Mouse (Mus musculus): ENCODE results near the gene Col13a1.

Gene Col13a1

DNA sequence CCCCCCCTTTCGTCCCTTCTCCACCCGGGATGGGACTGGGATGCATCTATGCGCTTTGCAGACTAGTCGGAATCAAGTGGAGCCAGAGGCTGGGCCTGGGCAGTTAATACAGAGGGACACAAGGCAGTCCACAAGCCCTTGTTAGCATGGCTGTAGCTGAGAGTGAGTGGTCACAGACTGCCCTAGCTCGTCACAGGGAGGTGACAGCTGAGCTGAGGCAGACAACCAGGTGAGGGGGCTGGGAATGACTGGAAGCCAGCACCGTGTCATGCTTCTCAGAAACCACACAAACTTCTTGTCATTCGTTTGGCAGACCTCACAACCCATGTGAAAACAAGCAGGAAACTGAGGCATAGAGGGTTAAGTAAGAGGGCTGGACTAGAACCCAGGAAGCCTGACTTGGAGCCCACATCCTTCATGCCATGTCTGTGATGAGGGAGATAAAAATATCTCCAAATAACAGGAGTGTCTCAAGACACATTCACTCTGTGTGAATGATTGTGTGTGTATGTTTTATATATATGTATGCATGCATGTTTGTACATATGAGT, 10.8 kb downstream of the Col13a1 start:
- ATAC-seq (ENCODE audit: low TSS enrichment) = no peak

DNA sequence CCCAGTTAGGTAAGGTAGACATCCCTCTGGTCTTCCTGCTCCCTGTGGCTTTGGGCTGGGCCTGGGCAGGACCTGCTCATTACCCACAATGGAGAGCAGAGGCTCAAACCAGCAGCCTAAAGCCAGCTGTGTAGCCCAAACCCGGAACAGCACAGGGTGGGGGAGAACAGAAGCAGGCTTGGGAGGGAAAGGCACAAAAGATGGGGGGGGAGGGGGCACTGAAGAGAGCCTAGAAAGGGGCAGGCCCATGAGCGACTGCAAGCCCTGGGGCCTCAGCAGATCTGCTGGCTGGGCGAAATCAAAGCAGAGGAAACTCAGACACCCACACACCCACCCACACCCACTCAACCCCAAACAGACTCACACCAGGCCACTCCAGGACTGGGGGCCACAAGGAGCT, 11.7 kb downstream of the Col13a1 start:
- ATAC-seq (ENCODE audit: low TSS enrichment) = no peak

DNA sequence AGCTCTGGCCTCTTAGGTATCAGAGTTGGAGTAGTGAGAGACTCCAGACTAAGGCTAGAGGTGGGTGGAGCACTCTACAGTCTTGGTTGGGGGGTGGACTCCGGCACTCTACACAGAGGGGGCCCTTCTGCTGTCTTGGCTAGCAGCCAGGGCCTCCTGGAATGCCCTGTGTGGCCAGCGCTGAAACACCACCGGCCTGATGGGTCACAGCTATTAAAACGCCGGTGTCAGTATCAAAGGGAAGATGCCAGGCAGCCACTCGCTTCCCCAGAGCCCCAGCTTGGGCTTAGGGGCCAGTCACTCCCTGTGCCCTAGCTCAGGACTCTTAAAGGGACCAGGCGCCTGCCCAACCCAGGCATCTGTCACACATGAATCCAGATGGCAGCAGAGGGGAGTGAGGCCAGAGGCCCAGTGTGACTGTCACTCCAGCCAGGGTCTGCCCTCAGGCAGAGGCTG, 13.5 kb downstream of the Col13a1 start:
- no peak for ATAC-seq (ENCODE audit: low TSS enrichment)

DNA sequence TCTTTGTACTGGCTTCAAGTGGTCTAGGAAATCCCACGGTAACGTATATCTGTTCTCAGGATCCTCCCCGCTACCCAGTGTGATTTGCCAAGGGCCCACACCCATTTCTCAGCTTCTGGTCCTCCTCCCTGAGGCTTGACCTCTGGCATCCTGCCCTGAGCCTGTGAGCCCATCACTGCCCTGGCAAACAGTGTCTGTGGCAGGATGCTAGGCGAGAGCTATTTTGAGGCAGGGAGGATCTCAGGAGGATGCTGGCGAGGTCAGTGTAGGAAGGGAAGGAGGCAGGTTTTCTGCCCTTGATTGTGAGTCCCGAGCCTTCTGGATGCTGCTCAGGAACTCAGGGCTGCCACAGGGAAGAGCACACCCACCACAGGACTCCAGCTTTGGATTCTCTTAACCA, 22.2 kb downstream of the Col13a1 start:
- ATAC-seq (ENCODE audit: low TSS enrichment) = no peak

DNA sequence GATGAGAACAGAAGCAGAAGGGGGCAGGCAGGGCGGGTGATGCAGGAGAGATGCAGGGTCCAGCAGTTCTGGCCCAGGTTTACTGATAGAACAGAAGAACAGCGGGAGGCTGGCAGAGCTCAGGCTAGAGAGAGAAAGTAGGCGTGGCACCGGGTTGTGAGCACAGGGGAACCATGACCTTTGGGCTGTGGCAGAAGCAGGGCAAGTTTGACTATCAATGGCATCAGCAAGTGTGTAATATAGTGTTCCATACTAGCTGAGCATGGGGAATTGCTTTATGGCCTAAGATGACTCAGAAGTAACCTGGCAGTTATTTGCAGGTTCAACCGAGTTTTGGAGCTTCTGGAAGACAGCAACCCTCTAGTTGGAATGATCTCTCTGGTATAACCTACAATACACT, 25.0 kb downstream of the Col13a1 start:
- no peak for ATAC-seq (ENCODE audit: low TSS enrichment)

DNA sequence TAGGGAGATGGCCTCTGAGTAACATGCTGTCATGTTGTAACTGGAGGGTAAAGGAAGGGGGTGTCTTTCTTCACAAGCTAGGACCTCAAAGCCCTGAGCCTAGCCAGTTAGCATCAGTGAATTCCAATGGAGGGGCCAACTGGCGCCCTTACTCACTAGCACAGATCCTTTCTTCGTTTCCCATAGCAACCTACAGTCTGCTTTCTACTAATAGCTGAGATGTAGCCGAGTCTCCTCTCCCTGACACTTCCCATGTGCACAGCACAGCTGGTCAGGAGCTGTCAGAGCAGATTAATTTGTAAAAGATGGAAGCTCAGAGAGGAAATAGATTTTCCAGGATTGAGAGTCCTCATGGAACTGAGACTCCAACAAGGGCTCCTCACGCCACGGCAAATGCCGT, 29.4 kb downstream of the Col13a1 start:
- ATAC-seq (ENCODE audit: low TSS enrichment) = peak; percentile 52

DNA sequence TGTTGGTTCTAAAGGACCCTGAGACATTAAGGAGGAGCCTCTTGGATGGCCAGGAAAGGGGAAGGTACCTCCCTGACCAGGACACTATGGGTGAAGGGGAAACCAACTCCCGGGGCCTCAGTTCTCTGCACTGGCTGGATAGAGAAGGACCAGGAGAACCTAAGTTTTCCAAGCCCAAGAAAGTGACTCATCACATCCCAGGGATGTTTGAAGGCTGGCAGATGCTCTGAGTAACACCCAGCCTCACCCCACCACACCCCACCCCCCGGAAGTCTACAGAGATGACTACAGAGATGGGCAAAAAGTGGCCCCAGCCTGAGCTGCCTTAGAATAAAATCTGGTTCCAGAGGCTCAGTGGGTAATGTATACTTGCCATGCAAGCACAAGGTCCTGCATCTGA, 34.5 kb downstream of the Col13a1 start:
- ATAC-seq (ENCODE audit: low TSS enrichment) = peak; percentile 50; the same call in 1 of the 2 replicates

DNA sequence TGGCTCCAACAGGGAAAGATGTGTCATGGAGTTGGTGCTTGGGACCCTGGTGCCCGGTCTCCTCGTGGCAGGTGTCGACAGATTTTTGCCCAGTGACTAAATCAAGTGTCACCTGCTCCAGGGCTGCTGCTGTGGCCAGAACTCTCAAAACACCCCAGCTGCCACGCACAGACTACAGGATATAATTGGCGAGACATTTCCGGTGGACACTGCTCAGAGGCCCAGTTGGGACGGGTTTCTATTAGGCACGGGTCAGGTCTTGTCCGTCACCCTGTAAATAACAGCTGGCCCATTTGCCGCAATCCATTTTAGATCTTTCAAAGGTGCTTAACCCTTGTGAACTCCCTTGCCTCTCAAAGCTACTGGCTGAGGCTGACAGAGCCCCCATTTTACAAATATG, 35.4 kb downstream of the Col13a1 start:
- no peak for ATAC-seq (ENCODE audit: low TSS enrichment)

DNA sequence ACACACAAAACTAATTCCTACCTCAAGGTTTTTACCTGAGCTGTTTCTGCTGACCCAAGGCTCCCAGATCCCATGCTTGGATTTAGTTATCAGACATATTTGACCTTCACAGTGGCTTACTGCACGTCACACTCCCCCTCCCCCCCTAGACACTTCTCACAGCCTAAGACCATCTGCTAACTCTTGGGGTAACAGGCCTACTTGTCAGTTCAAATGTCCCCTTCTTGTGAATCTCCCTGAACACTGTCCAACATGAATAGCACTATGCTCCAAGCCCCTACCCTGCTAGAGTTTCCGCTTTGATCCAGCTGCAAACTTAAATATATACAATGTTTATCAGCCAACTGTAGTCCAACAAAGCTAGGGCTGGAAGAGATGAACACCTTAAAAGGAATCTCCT, 36.2 kb downstream of the Col13a1 start:
- ATAC-seq (ENCODE audit: low TSS enrichment) = no peak

DNA sequence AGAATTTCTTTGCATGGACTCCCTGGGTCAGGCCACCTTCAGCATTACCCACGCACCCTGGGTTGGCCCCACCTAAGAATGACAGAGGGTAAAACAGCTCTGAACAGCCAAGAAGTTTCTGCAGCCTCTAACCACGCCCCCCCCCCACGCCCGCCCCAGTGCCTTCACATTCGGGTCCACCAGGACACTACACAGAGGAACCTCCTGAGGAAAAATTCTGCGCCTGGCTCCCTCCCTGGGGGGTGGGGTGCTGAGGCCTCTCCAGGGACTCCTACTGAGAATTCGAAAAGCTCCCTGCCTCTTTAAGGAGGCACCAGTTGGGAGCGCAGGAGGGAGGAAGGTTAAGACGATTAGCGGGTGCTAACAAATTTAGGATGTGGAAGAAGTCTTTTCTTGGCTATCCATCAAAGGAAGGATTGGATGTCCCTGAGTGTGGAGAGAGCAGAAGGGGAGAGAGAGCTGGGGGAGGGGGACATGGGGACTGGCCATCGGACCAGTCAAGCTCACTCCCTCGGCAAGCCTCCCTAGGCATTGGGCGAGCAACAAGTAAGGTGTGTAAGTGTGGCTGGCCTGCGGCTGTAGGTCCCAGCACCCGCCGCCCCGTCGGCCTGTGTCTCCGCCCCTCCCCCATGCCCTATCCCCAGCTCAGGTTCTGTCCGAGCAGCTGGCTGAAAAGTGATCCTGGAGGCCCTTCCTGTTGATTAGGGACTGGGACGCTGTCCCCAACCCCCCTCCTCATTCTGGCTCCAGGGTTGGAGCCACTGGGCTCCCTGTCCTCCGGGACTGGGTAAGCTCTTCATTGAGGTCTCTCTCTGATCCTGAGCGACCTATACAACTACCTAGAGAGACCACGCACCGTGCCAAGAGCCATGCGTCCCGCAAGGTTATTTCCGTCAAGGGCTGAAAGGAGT, 42.4 kb downstream of the Col13a1 start:
- no peak for ATAC-seq (ENCODE audit: low TSS enrichment)

DNA sequence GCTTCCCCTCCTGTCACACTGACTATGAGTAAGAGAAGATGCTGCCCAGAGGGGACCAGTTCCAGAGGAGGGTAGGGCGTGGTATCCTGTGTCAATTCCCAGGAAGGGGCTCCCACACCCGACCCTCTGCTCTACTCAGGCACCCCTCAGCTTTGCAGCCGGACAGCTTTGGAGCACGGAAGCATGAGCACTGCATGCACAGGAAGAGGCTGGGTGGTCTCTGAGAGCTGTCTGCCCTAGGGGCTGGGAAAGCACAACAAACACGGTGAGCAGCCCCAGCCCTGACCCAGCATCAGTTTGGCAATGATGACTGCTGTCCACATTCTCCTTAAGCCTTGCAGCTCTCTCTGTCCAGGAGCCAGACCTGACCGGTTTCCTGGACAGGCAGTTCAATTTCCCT, 47.2 kb downstream of the Col13a1 start:
- ATAC-seq (ENCODE audit: low TSS enrichment) = no peak

DNA sequence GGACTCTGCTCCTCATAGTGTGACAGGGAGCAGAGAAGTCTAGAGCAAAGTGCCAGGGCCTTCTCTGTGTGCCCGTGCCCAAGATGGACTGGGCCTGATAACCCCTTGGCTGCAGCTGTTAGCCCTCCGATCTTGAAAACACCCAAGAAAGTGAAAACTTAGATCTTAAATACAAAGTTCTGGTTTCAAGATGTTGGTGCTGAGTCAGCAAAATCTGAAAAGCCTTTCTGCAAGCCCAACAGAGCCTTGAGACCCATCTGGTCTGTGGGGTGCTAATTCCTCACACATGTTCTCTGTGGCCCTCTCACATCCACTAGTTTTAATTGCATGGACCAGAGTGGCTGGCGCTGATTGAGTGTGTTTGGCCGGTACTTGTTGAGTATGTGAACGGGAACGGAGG, 49.0 kb downstream of the Col13a1 start:
- no peak for ATAC-seq (ENCODE audit: low TSS enrichment)

DNA sequence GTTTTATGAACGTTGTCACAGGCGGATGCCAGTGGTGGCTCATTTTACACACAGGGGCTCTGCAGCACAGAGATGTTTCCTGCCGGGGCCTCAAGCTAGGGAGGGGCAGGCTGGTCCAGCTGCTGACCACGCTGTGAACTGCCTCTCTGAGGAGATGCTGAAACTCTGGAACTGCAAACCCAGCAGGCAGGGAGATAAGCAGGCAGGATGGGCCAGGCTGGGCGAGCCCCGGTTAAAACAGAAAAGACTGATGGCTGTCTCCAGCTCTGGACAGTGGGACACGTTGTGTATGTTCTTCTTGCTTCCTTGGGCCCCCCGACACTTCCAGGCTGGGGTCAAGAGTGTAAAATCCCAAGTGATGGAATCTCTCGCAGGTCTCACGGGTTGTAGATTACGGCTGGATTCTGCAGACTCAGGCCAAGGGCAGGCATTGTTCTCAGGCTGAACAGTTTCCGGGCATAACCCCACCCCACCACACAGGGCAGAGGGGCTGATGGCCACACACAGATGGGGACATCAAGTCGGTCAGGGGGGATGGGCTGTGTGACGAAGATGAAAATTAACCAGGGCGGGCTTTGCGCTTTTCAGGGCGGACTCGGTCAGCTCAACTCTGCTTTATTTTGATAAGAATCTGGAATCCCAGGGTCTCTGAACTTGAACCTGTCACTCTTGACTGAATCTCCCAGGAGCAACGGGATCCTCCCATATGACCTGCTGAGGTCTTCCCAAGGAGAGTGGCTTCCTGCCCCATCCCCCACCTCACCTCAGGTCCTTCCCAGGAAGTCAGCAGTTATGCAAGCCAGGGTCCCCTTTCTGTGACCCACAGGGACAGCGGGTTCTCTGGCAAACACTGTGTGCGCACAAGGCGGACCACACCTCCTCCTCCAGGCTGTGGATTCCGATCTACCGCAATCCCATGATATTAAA, 49.9 kb downstream of the Col13a1 start:
- no peak for ATAC-seq (ENCODE audit: low TSS enrichment)

DNA sequence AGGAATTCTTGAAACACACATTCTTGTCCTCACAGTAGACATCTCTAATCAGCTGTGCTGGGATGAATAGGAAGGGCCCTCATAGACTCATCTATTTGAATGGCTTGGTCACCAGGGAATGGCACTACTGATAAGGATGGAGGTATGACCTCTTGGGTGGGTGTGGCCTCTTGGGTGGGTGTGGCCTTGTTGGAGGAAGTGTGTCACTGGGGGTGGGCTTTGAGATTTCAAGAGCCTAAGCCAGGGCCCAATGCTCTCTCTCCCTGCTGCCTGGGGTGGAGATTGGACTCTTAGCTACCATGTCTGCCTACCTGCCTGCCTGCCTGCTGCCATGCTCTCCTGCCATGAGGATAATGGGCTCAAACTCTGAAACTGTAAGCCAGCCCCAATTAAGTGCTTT, 53.2 kb downstream of the Col13a1 start:
- ATAC-seq (ENCODE audit: low TSS enrichment) = no peak

DNA sequence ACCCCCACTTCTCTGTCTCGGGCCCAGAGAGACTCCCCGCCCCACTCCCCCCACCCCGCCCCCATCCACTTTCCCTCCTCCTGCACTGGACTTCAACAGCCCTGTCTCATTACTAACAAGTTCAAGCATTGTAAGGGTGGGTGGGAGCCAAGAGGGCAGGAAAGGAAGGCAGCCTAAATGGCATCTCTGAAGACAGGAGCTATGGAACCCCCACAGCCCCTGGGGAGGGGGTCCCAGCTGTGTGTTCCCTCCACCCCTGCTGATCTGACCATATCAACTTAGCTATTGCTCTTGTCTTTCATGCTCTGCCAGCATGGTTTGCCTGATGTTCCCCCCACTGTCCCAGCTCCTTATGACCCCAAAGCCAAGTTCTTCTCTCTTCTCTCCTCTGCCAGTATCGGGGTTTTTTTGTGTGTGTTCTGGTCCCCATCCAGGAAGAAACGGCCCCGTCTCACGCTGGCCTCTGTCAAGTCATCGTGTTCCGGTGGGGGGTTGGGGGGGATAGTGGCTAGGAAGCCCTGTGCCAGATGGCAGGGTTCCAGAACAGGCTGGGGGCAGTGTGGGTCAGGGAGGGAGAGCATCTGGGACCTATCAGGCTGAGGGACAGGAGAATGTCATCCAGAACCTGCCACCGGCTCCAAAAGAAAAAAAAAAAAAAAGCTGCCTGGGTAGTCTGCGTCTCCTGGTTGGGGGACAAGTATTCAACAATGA, 58.1 kb downstream of the Col13a1 start:
- no peak for ATAC-seq (ENCODE audit: low TSS enrichment)

DNA sequence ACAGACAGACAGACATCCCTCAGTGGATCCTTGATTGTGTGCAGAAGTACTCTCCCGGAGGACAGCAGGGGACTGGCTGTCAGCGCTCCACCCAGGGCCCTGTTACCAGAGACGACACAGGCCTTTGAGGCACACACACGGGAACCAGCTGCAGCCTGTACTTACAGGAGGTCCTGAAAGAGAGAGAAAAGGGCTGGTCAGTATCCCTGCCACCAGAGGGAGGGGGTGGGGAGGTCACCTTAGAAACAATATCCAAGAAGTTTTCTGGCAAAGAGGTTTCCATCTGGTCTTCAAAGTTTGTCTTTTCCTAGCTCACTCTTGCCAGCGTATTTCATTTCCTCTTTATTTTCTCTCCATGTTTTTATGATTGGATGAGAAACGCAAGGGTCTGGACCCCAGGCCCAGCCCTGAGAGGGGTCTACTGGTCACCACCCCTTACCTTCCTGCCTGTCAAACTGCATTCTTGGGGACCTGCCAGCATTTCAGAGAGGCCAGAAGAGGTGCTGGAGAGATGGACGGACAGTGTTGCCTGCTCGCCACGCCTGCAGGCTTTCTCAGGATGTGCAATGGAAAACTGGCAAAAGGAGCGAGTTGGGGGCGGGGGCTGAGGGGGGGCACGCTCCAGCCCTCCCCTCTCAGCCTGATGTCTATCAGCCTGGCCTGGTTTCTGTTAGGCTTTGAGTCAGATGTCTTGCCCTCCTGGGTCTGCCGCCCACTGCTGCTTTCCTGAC, 58.8 kb downstream of the Col13a1 start:
- ATAC-seq (ENCODE audit: low TSS enrichment) = no peak

DNA sequence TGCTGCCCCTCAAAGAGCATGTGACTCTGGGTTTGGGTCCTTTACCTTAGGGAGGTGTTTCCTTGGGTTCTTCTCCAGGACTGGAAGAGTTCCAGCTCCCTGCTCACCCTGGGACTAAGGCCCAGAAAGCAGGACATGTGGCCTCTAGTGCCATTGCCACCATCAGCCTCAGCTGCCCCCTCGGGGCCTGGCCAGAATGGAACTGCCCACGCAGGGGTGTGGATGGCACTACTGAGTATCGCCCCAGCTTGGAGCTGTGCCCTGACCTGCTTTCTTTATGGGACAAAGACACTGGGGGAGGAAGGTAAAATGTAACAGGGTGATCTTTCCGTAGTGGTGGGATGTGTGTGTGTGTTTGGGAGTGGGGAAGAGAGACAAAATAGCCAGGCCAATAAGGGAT, 59.4 kb downstream of the Col13a1 start:
- ATAC-seq (ENCODE audit: low TSS enrichment) = no peak

DNA sequence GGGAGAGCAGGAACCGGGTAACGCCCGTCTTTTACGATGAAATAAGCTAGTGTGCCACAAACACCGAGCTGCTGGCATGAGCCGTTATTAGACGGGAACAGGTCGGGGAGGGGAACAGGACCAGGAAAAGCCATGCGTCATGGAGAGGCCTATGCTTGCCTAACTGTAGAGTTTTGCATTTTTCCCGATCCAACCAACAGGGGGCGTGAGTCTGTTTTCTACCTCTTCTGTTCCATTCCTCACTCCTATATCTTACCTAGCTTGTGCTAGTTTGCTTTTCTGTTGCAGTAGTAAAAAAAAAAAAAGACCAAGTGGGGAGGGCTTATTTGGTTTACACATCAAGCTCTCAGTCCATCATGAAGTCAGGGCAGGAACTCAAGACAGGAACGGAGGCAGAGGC, 61.8 kb downstream of the Col13a1 start:
- no peak for ATAC-seq (ENCODE audit: low TSS enrichment)

DNA sequence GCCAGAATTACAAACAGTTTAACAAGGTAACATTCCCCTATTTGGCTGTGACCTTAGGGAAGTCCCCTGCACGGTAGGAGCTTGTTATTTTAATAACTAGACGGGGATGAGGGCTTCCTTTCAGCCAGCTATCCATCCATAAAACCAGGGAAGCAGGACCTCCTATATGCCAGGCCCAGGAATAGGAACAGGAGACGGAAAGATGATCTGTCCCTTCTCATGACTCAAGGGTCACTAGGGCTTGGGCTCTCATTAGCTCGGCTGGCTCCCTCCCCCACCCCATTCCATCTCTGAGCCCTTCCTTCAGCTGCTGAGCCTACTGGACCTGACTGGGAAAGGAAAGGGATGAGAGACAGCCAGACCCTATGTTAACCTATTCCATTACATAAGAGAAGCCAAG, 67.1 kb downstream of the Col13a1 start:
- no peak for ATAC-seq (ENCODE audit: low TSS enrichment)

DNA sequence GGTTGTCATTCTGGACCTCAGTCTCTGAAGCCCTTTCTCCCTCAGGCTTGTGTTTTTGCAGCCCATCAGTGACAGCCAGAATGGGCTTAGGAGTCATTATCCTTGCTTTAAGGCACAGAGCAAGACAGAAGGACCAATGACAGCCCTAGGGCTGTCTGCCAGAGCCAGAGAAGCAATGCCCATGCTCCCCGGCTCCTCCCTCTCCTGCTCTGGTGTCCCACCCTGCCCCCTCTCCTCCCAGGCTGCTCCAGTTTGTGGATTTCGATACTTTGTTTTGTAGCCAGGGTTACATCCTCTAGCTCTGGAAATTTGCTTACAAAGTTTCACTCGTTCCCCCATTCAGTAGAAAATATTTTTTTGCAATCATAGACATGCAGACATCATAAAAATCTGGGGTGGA, 69.9 kb downstream of the Col13a1 start:
- ATAC-seq (ENCODE audit: low TSS enrichment) = no peak

DNA sequence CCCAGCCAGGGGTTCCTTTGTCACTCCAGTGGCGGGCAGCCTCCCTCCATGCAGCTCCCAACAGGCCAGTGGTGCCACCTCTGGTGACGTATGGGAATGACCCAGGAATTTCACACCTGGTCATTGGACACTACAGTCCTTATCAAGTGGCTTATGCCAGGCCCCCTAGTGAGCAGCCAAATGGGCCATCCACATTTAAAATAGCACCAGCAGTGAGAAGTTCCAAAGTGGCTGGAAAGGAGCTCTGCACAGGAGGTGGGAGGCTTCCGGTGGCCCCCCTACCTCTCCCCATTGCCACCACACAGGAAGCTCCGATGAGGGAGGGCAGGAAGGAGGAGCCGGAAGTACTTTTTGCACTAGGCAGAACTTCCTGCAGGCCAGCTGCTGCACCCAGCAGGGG, 72.7 kb downstream of the Col13a1 start:
- ATAC-seq (ENCODE audit: low TSS enrichment) = no peak

Measured in frontal cortex, adult (tissue).